Mouse (Mus musculus) embryonic facial prominence, embryonic 10.5 days (tissue): Measurements from ENCODE around the gene St6galnac5. TPM values are rescaled to one million over a fixed set of nuclear protein-coding genes. Genes with fewer than 3 reads are reported as not detected.

Experiments used
- DNase-seq: peaks from one replicate; pipeline ENCODE4 v3.0.0-alpha.2; 2017; ENCODE audit warnings: low spot score
- H3K27ac ChIP-seq: fragments of 300-500 bp; sonication (generic); replicated peaks from 2 replicates; pipeline ENCODE4 v1.5.1; 2016; ENCODE audit warnings: mild to moderate bottlenecking
- H3K27me3 ChIP-seq: fragments of 300-500 bp; sonication (generic); replicated peaks from 2 replicates; pipeline ENCODE4 v1.6.1; 2016; ENCODE audit warnings: low read depth, mild to moderate bottlenecking; ENCODE audit not compliant: poor library complexity, severe bottlenecking
- H3K36me3 ChIP-seq: fragments of 300-500 bp; sonication (generic); replicated peaks from 2 replicates; pipeline ENCODE4 v1.6.1; 2016; ENCODE audit warnings: mild to moderate bottlenecking, moderate library complexity
- H3K4me1 ChIP-seq: fragments of 300-500 bp; sonication (generic); 2 replicates; pipeline ENCODE4 v1.6.1; 2016
- H3K4me3 ChIP-seq: fragments of 300-500 bp; sonication (generic); 2 replicates; pipeline ENCODE4 v1.5.1; 2016; ENCODE audit warnings: mild to moderate bottlenecking, moderate library complexity
- H3K9me3 ChIP-seq: fragments of 300-500 bp; sonication (generic); 2 replicates; pipeline ENCODE4 v1.6.1; 2016; ENCODE audit warnings: mild to moderate bottlenecking
- WGBS: fragments of 180-500 bp; shearing (Covaris S2); methylation state at CpG from one replicate; pipeline ENCODE4 v1.1.7; 2016; 5-methylcytosine and 5-hydroxymethylcytosine counted together
- polyA plus RNA-seq: library from polyadenylated mRNA; unstranded; fragments of >200 nt; fragmentation: Nextera tagmentation; extraction: Ambion mirVana; gene quantifications from 2 replicates; pipeline ENCODE4 v1.2.1, GENCODE M21; 2016

Gene St6galnac5
- polyA plus RNA-seq, 1 experiment from 2014 or later = 2.0 TPM

GRCm38 (mm10) chr3:152979481-152980092, 2.5 kb downstream of the St6galnac5 start:
- Histone ChIP-seq H3K4me1 (peaks cover 20% of the 10 kb centered on the region), H3K4me3 (no peak overlapping the region)
- WGBS = 68% methylated on average over 11 of the region's 11 CpGs

GRCm38 (mm10) chr3:152971373-152971772, 10.7 kb downstream of the St6galnac5 start:
- Histone ChIP-seq H3K4me1 (no peaks in the 10 kb centered on the region), H3K4me3 (no peak overlapping the region), H3K27me3 (0 out of 2 replicates have a peak, but pooled peaks cover 3% of the 10 kb centered on the region), H3K9me3 (no peaks in the 10 kb centered on the region), H3K27ac (no peak overlapping the region), H3K36me3 (no peaks in the 10 kb centered on the region)
- WGBS = 82% methylated on average over 4 of the region's 4 CpGs
- no peak for DNase-seq

More at GRCm38 (mm10) chr3:152979481-152980092, 2.5 kb downstream of the St6galnac5 start:
- Histone ChIP-seq H3K27me3 (peaks cover 57% of the 10 kb centered on the region), H3K9me3 (no peaks in the 10 kb centered on the region), H3K27ac (no peak overlapping the region), H3K36me3 (no peaks in the 10 kb centered on the region)
- DNase-seq = no peak

- 73% methylated on average over 16 of the region's 16 CpGs for WGBS
- H3K27me3 ChIP-seq = 0 out of 2 replicates have a peak, but pooled peaks cover 3% of the 10 kb centered on the region
- H3K27ac ChIP-seq = no peak overlapping the region
- no peaks in the 10 kb centered on the region for H3K9me3 ChIP-seq
- H3K36me3 ChIP-seq = no peaks in the 10 kb centered on the region
- no peaks in the 10 kb centered on the region for H3K4me1 ChIP-seq
- no peak for DNase-seq
- no peak overlapping the region for H3K4me3 ChIP-seq
Observed at GRCm38 (mm10) chr3:152969774-152970347, 12.2 kb downstream of the St6galnac5 start.

- no peaks in the 10 kb centered on the region for H3K9me3 ChIP-seq
- H3K27me3 ChIP-seq = no peaks in the 10 kb centered on the region
- WGBS = 80% methylated on average over 10 of the region's 10 CpGs
- DNase-seq = no peak
- H3K27ac ChIP-seq = no peak overlapping the region
- no peaks in the 10 kb centered on the region for H3K36me3 ChIP-seq
- no peaks in the 10 kb centered on the region for H3K4me1 ChIP-seq
- H3K4me3 ChIP-seq = no peak overlapping the region
Observed at GRCm38 (mm10) chr3:152961855-152962376, 20.1 kb downstream of the St6galnac5 start.

GRCm38 (mm10) chr3:152958358-152959150, 23.5 kb downstream of the St6galnac5 start:
- no peak overlapping the region for H3K27ac ChIP-seq
- no peaks in the 10 kb centered on the region for H3K27me3 ChIP-seq
- no peak overlapping the region for H3K4me3 ChIP-seq
- H3K9me3 ChIP-seq = no peaks in the 10 kb centered on the region
- no peaks in the 10 kb centered on the region for H3K36me3 ChIP-seq
- H3K4me1 ChIP-seq = no peaks in the 10 kb centered on the region
- DNase-seq = peak; percentile 71
- WGBS = 67% methylated on average over 11 of the region's 11 CpGs

GRCm38 (mm10) chr3:152956771-152957170, 25.3 kb downstream of the St6galnac5 start:
- no peak overlapping the region for H3K4me3 ChIP-seq
- no peaks in the 10 kb centered on the region for H3K36me3 ChIP-seq
- H3K4me1 ChIP-seq = peaks cover 6% of the 10 kb centered on the region; the same call in 1 of the 2 replicates
- H3K27ac ChIP-seq = no peak overlapping the region
- no peaks in the 10 kb centered on the region for H3K9me3 ChIP-seq
- no peak for DNase-seq
- H3K27me3 ChIP-seq = no peaks in the 10 kb centered on the region
- 91% methylated on average over 4 of the region's 4 CpGs for WGBS

- Histone ChIP-seq H3K4me3 (no peak overlapping the region), H3K4me1 (peaks cover 11% of the 10 kb centered on the region; the same call in 1 of the 2 replicates), H3K36me3 (no peaks in the 10 kb centered on the region), H3K27me3 (no peaks in the 10 kb centered on the region), H3K9me3 (0 out of 2 replicates have a peak, but pooled peaks cover under 1% of the 10 kb centered on the region), H3K27ac (no peak overlapping the region)
- DNase-seq = no peak
- WGBS = 85% methylated on average over 5 of the region's 5 CpGs
Observed at GRCm38 (mm10) chr3:152956038-152956437, 26.0 kb downstream of the St6galnac5 start.

GRCm38 (mm10) chr3:152951634-152952545, 30.2 kb downstream of the St6galnac5 start:
- H3K4me3 ChIP-seq = no peak overlapping the region
- DNase-seq = no peak
- no peaks in the 10 kb centered on the region for H3K27me3 ChIP-seq
- 65% methylated on average over 11 of the region's 11 CpGs for WGBS
- H3K4me1 ChIP-seq = peaks cover 11% of the 10 kb centered on the region; the same call in 1 of the 2 replicates
- H3K27ac ChIP-seq = no peak overlapping the region
- no peaks in the 10 kb centered on the region for H3K36me3 ChIP-seq
- H3K9me3 ChIP-seq = 0 out of 2 replicates have a peak, but pooled peaks cover 4% of the 10 kb centered on the region

GRCm38 (mm10) chr3:152950914-152951313, 31.1 kb downstream of the St6galnac5 start:
- H3K36me3 ChIP-seq = no peaks in the 10 kb centered on the region
- 0 out of 2 replicates have a peak, but pooled peaks cover 4% of the 10 kb centered on the region for H3K9me3 ChIP-seq
- WGBS = 91% methylated on average over 9 of the region's 9 CpGs
- no peak for DNase-seq
- no peak overlapping the region for H3K27ac ChIP-seq
- no peaks in the 10 kb centered on the region for H3K27me3 ChIP-seq
- no peak overlapping the region for H3K4me3 ChIP-seq
- peaks cover 11% of the 10 kb centered on the region; the same call in 1 of the 2 replicates for H3K4me1 ChIP-seq

GRCm38 (mm10) chr3:152950299-152950698, 31.7 kb downstream of the St6galnac5 start:
- no peak overlapping the region for H3K4me3 ChIP-seq
- 92% methylated on average over 5 of the region's 5 CpGs for WGBS
- 0 out of 2 replicates have a peak, but pooled peaks cover 4% of the 10 kb centered on the region for H3K9me3 ChIP-seq
- no peak for DNase-seq
- peaks cover 11% of the 10 kb centered on the region; the same call in 1 of the 2 replicates for H3K4me1 ChIP-seq
- no peaks in the 10 kb centered on the region for H3K36me3 ChIP-seq
- H3K27me3 ChIP-seq = no peaks in the 10 kb centered on the region
- H3K27ac ChIP-seq = no peak overlapping the region

GRCm38 (mm10) chr3:152949233-152949777, 32.7 kb downstream of the St6galnac5 start:
- DNase-seq = no peak
- 90% methylated on average over 15 of the region's 15 CpGs for WGBS

More at GRCm38 (mm10) chr3:152949233-152949777, 32.7 kb downstream of the St6galnac5 start:
- Histone ChIP-seq H3K27me3 (no peaks in the 10 kb centered on the region), H3K9me3 (0 out of 2 replicates have a peak, but pooled peaks cover 4% of the 10 kb centered on the region), H3K27ac (no peak overlapping the region), H3K4me1 (peaks cover 14% of the 10 kb centered on the region; the same call in 1 of the 2 replicates), H3K4me3 (no peak overlapping the region), H3K36me3 (no peaks in the 10 kb centered on the region)
